Mouse (Mus musculus) bone marrow, adult 2 months (tissue): ENCODE data around the gene Ptk6.

ENCODE experiments used
- CTCF ChIP-seq: fragments of 200-500 bp; IDR thresholded peaks from 2 replicates; pipeline ENCODE4 v1.5.1; 2011; ENCODE audit warnings: low read length, control low read depth; ENCODE audit not compliant: control insufficient read depth, insufficient read depth
- POLR2A ChIP-seq: fragments of 200-500 bp; IDR thresholded peaks from 2 replicates; pipeline ENCODE4 v1.6.1; 2011; ENCODE audit warnings: low read depth, mild to moderate bottlenecking, control low read depth, low read length, borderline replicate concordance; ENCODE audit not compliant: control insufficient read depth

DNA sequence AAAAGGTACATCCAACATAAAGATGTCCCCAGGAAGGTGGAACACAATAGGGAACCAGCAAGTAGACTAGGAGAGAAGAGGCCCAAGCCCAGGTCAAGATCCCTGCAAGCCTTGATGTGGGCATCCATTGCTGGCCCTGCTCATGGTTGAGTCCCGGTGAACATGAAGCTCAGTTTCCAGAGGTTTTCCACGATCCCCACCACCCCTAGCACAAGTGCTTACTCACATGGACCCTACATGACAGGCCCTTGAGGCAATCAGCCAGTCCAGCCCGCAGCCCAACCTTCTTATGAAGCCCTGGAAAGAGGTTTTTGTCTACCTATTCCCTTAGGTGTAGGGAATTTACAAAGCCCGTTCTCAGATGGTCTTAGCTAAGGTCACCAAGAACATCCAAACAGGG lies 45.4 kb downstream of the Ptk6 start:
- TF ChIP-seq POLR2A = no peak
- no peak for TF ChIP-seq CTCF
